Mouse (Mus musculus): ENCODE measurements around the gene Mks1. TPM values are rescaled to one million over a fixed set of nuclear protein-coding genes. Genes with fewer than 3 reads are reported as not detected.

Mks1 gene
- polyA plus RNA-seq (2015; fragmentation: Nextera tagmentation; extraction: Ambion mirVana) = 2.8 and 3.3 TPM in 2 replicates

GRCm38 (mm10) chr11:87852690-87853596 is at the start of gene Mks1:
TSS of gene Mks1 (plus strand) at chr11:87853215.

GRCm38 (mm10) chr11:87828239-87828900 is 24.6 kb upstream of the Mks1 start, which contains the start of gene Lpo:
TSS of gene Lpo (minus strand) at chr11:87828289.

GRCm38 (mm10) chr11:87875436-87875835 is 22.4 kb downstream of the Mks1 start, which contains the start of gene Epx:
TSS of gene Epx (minus strand) at chr11:87875536.

DNA sequence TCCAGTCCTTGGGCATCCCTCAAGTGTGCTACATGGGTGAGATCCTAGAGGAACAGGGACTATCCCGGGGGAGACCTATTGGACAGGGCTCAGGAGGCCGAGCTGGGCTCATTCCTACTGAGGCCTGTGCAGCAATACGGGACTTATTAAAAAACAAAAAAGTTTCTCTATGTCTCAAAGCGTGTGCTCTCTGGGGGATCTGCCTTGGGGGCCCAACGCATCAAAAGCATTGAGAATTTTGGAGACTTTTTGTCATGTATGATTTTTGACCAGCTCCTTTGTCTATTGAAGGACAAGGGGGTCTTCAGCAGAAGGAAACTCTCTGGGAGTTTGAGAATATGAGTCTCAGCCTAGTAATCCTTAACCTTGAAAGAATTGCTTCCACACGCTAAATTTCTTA is 39.2 kb downstream of the Mks1 start, which contains the start of gene Olfr462:
Olfr462 (minus strand) TSS at position 101 of the 400 bp plus-strand sequence.

GRCm38 (mm10) chr11:87897287-87897686 is 44.3 kb downstream of the Mks1 start, which contains the start of gene Olfr463:
TSS of gene Olfr463 (minus strand) at chr11:87897387.

Other genes with a start within 250 kb of the Mks1 start
- 0.06 TPM in 2 replicates for gene Hsf5, start 236.1 kb upstream of the Mks1 start, polyA plus RNA-seq (2015; fragmentation: Nextera tagmentation; extraction: Ambion mirVana)
- gene Rnf43, start 190.5 kb upstream of the Mks1 start, polyA plus RNA-seq (2015; fragmentation: Nextera tagmentation; extraction: Ambion mirVana) = 2.3 and 3.2 TPM in 2 replicates
- 228 and 242 TPM in 2 replicates for gene Supt4a, start 115.7 kb upstream of the Mks1 start, polyA plus RNA-seq (2015; fragmentation: Nextera tagmentation; extraction: Ambion mirVana)
- 2.9 and 4.3 TPM in 2 replicates for gene Tspoap1, start 92.7 kb upstream of the Mks1 start, polyA plus RNA-seq (2015; fragmentation: Nextera tagmentation; extraction: Ambion mirVana)
- 390 and 539 TPM in 2 replicates for gene Mpo, start 59.6 kb upstream of the Mks1 start, polyA plus RNA-seq (2015; fragmentation: Nextera tagmentation; extraction: Ambion mirVana)
- not detected in 2 replicates for gene Lpo, start 24.9 kb upstream of the Mks1 start, polyA plus RNA-seq (2015; fragmentation: Nextera tagmentation; extraction: Ambion mirVana)
- gene Epx, start 22.3 kb downstream of the Mks1 start, polyA plus RNA-seq (2015; fragmentation: Nextera tagmentation; extraction: Ambion mirVana) = 0.14 and 0.39 TPM in 2 replicates
- not detected in 2 replicates for gene Olfr462, start 39.1 kb downstream of the Mks1 start, polyA plus RNA-seq (2015; fragmentation: Nextera tagmentation; extraction: Ambion mirVana)
- not detected in 2 replicates for gene Olfr463, start 44.2 kb downstream of the Mks1 start, polyA plus RNA-seq (2015; fragmentation: Nextera tagmentation; extraction: Ambion mirVana)
- not detected in 2 replicates for gene Olfr464, start 67.8 kb downstream of the Mks1 start, polyA plus RNA-seq (2015; fragmentation: Nextera tagmentation; extraction: Ambion mirVana)
- 9.7 and 10.4 TPM in 2 replicates for gene Dynll2, start 134.3 kb downstream of the Mks1 start, polyA plus RNA-seq (2015; fragmentation: Nextera tagmentation; extraction: Ambion mirVana)
- 145 and 160 TPM in 2 replicates for gene Srsf1, start 194.2 kb downstream of the Mks1 start, polyA plus RNA-seq (2015; fragmentation: Nextera tagmentation; extraction: Ambion mirVana)
- 13.4 and 15.1 TPM in 2 replicates for gene Vezf1, start 215.1 kb downstream of the Mks1 start, polyA plus RNA-seq (2015; fragmentation: Nextera tagmentation; extraction: Ambion mirVana)
- gene Cuedc1, start 244.8 kb downstream of the Mks1 start, polyA plus RNA-seq (2015; fragmentation: Nextera tagmentation; extraction: Ambion mirVana) = 6.3 and 8.4 TPM in 2 replicates

Measured in spleen, postnatal 0 days (tissue).